Mouse (Mus musculus) spleen, adult 18-20 months (tissue): ENCODE data around the gene Olfr1465.

Experiments used
- DNase-seq, 2 experiments: peaks; one replicate each; pipeline ENCODE4 v3.0.0; 2022; ENCODE audit warnings: mixed read lengths in 2 of 2

Olfr1465 gene

GRCm38 (mm10) chr19:13315441-13315840 is at the start of gene Olfr1465:
Gene Olfr1465, minus strand, starts transcription at chr19:13315541.
- DNase-seq: no peak

DNA sequence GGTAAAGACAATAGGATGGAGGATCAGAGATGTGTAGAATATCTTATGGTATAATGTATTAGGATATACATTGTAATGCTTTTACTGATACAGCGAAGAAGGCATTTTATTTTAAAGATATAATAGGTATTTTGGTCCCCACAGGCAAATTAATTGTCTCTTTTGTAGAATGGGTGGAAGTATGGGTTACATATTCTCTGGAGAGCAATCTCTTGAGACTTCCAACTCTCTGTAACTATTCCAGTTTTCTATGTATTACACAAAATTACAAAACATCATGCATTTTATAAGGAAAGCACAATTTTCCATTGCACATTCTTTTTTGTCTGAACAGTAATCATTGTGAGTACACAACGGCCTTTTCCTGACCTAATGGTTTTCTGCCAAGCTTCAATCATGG is 46.6 kb upstream of the Olfr1465 start, which contains the start of gene Olfr1467:
Gene Olfr1467, plus strand, starts transcription at position 301 of the 400 bp plus-strand sequence.
- DNase-seq: no peak

GRCm38 (mm10) chr19:13338562-13338961 is 23.2 kb upstream of the Olfr1465 start, which contains the start of gene Olfr1466:
Gene Olfr1466, plus strand, starts transcription at chr19:13338862.
- DNase-seq: no peak
